Mouse (Mus musculus) heart, postnatal 0 days (tissue): ENCODE measurements at regions not wholly inside any gene's neighbourhood (a gene's known extent, or its start where the extent isn't known, plus 50 kb on each side); places are given as distances from the start of the nearest gene placed in this dataset.

Experiments used
- ATAC-seq: fragments of 200-750 bp; cut with Nextera tagmentation; 2 replicates; pipeline ENCODE4 v1.8.0; 2017; ENCODE audit warnings: low read depth, moderate number of reproducible peaks, moderate library complexity; ENCODE audit not compliant: insufficient read depth
- DNase-seq: peaks from one replicate; pipeline ENCODE4 v3.0.0-alpha.2; 2016; ENCODE audit warnings: low spot score
- H3K27ac ChIP-seq: fragments of 300-500 bp; sonication (generic); 2 replicates; pipeline ENCODE4 v1.5.1; 2014; ENCODE audit warnings: low read depth, mild to moderate bottlenecking
- H3K27me3 ChIP-seq: fragments of 300-500 bp; sonication (generic); 2 replicates; pipeline ENCODE4 v1.6.1; 2014; ENCODE audit warnings: low read length, mixed read lengths; ENCODE audit not compliant: control insufficient read depth, insufficient read depth
- H3K36me3 ChIP-seq: fragments of 300-500 bp; sonication (generic); replicated peaks from 2 replicates; pipeline ENCODE4 v1.6.1; 2014; ENCODE audit warnings: low read length, mixed read lengths; ENCODE audit not compliant: control insufficient read depth, insufficient read depth
- H3K4me1 ChIP-seq: fragments of 300-500 bp; sonication (generic); 2 replicates; pipeline ENCODE4 v1.6.1; 2014; ENCODE audit warnings: antibody characterized with exemption; ENCODE audit not compliant: control insufficient read depth, insufficient read depth
- H3K4me2 ChIP-seq: fragments of 300-500 bp; sonication (generic); 2 replicates; pipeline ENCODE4 v1.6.1; 2014; ENCODE audit warnings: low read depth, mild to moderate bottlenecking, low read length, moderate library complexity
- H3K4me3 ChIP-seq: fragments of 300-500 bp; sonication (generic); 2 replicates; pipeline ENCODE4 v1.5.1; 2014; ENCODE audit warnings: low read depth, low read length
- H3K9ac ChIP-seq: fragments of 300-500 bp; sonication (generic); replicated peaks from 2 replicates; pipeline ENCODE4 v1.6.1; 2014; ENCODE audit warnings: low read depth, low read length, mixed read lengths
- H3K9me3 ChIP-seq: fragments of 300-500 bp; sonication (generic); replicated peaks from 2 replicates; pipeline ENCODE4 v1.6.1; 2016; ENCODE audit warnings: low read length; ENCODE audit not compliant: control insufficient read depth
- CTCF ChIP-seq: IDR thresholded peaks from 2 replicates; pipeline ENCODE4 v1.5.1; 2016; ENCODE audit warnings: antibody characterized with exemption, control low read depth, low read depth
- EP300 ChIP-seq: IDR thresholded peaks from 2 replicates; pipeline ENCODE4 v1.6.1; 2016; ENCODE audit warnings: antibody characterized with exemption, low read depth
- WGBS: fragments of 180-500 bp; shearing (Covaris S2); extraction: QIAGEN DNeasy Blood & Tissue Kit; methylation state at CpG from one replicate; pipeline ENCODE4 v1.1.7; 2014; 5-methylcytosine and 5-hydroxymethylcytosine counted together

DNA sequence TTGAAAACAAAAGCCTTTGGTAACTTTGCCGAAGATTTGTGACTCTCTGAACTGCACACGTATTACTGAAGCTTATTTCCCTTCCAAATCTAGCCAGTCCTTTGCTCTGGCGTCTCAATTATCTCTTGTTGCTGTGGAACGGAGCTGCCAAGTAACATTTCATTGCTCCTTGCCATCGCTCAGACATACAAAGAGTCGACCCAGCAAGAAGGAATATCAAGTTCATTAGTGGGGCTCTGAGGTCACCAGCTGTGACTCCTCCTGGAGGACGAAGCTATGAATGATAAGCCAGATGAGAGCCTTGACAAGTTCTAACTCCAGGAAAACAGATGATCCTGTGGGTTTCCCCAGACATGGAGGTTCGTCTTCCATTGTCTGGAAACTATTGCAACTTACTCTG lies 638.8 kb upstream of the Adgra3 start:
- no peaks in the 10 kb centered on the region for H3K36me3 ChIP-seq
- no peak overlapping the region for H3K4me3 ChIP-seq
- H3K27ac ChIP-seq, result no peak overlapping the region
- no peaks in the 10 kb centered on the region for H3K4me1 ChIP-seq
- H3K9me3 ChIP-seq, result no peaks in the 10 kb centered on the region
- DNase-seq (no peak), ATAC-seq (no peak)
- TF ChIP-seq CTCF (no peak), EP300 (no peak)
- H3K27me3 ChIP-seq, result no peaks in the 10 kb centered on the region
- H3K4me2 ChIP-seq, result no peak overlapping the region
- 43% methylated on average over 8 of the region's 8 CpGs for WGBS
- no peak overlapping the region for H3K9ac ChIP-seq

DNA sequence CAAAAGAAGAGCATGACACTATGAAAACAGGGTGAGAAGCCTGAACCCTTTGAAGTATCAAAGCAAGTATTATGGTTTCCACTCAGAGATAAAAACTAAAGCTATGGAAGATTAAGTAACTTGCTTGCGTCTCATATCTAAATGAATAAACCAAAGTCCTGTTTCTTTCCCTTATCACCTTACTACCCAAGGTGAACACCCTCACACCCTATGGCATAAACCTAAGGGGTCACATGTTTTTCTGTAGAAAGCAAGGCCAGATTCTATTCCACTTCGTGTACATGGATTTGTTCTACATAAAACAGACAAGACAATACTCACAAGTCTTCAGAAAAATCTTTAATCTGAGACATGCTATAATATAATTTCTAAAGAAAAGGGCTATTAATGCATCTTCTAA lies 629.6 kb upstream of the Adgra3 start:
- no peaks in the 10 kb centered on the region for H3K4me1 ChIP-seq
- H3K27me3 ChIP-seq, result no peaks in the 10 kb centered on the region
- no peak for DNase-seq
- no peak overlapping the region for H3K9ac ChIP-seq
- no peak overlapping the region for H3K4me2 ChIP-seq
- no peaks in the 10 kb centered on the region for H3K9me3 ChIP-seq
- no peak overlapping the region for H3K4me3 ChIP-seq
- ATAC-seq, result no peak
- no peaks in the 10 kb centered on the region for H3K36me3 ChIP-seq
- H3K27ac ChIP-seq, result no peak overlapping the region
- TF ChIP-seq EP300 (no peak), CTCF (no peak)
- 52% methylated on average over 2 of the region's 2 CpGs for WGBS

DNA sequence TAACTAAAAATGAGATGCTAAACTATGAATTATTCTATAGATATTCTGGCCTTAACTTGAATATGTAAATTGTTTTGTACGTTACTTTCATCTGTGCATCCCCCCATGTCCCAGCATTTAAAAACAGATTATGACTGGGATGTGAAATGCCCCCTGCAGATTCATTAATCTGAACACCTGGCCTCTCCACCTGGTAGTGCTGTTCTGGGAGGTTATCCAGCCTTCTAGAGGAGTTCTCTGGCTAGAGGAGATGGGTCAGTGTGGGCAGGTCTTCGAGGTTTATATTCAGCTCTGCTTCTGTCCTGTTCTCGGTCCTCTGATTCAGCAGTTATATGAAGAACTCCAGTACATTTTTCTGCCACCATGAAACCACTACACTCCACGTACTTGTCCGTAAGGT lies 625.2 kb upstream of the Adgra3 start:
- DNase-seq, result no peak
- no peak overlapping the region for H3K27ac ChIP-seq
- WGBS, result 71% methylated on average over 5 of the region's 5 CpGs
- no peak overlapping the region for H3K9ac ChIP-seq
- no peak overlapping the region for H3K4me3 ChIP-seq
- TF ChIP-seq CTCF, result no peak
- no peak for TF ChIP-seq EP300
- H3K4me2 ChIP-seq, result no peak overlapping the region
- no peaks in the 10 kb centered on the region for H3K4me1 ChIP-seq
- H3K27me3 ChIP-seq, result no peaks in the 10 kb centered on the region
- H3K9me3 ChIP-seq, result no peaks in the 10 kb centered on the region
- ATAC-seq, result no peak
- no peaks in the 10 kb centered on the region for H3K36me3 ChIP-seq

DNA sequence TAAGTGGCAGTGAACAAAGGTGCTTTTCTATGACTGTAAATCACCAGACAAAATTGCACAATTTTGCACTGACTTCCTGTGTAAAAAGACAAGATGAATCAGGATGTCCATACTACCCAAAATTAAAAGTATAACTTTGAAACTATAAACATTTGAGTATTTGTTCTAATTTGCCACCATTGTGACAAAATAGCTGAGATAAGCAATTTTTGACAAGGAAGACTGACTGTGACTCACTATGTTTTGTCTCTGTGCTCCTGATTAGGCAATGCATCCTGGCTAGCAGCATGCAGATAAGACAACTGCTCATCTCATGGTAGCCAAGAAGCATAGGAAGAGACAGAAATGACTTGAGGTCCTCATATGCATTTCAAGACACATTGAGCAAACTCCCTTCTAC lies 577.7 kb upstream of the Adgra3 start:
- Histone ChIP-seq H3K4me3 (no peak overlapping the region), H3K27me3 (no peaks in the 10 kb centered on the region), H3K27ac (no peak overlapping the region), H3K9me3 (no peaks in the 10 kb centered on the region), H3K4me1 (no peaks in the 10 kb centered on the region), H3K36me3 (no peaks in the 10 kb centered on the region), H3K9ac (no peak overlapping the region), H3K4me2 (no peak overlapping the region)
- TF ChIP-seq EP300 (no peak), CTCF (no peak)
- DNase-seq (no peak), ATAC-seq (no peak)

DNA sequence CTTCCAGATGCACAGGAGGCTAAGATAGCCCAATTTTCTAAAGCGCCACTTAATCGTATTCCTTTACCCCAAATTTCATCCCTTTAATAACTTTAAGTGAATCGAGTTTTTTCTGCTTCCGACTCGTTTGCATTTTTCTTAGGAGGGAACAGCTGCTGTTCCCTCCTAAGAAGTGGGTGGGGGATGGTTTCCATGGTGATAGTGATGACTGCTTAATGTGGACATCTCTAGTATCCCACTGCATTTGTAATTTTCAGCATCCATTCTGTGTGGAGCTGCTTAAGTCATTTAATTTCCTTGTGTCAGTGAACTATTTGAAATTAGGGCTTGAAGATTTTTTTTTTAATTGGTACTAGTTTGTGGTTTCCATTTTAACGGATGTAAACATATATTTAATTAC lies 567.8 kb upstream of the Adgra3 start:
- ATAC-seq (no peak), DNase-seq (no peak)
- WGBS, result 75% methylated on average over 6 of the region's 6 CpGs
- H3K9me3 ChIP-seq, result no peaks in the 10 kb centered on the region
- no peak overlapping the region for H3K27ac ChIP-seq
- H3K4me2 ChIP-seq, result no peak overlapping the region
- no peaks in the 10 kb centered on the region for H3K36me3 ChIP-seq
- no peak for TF ChIP-seq EP300
- TF ChIP-seq CTCF, result no peak
- H3K4me3 ChIP-seq, result no peak overlapping the region
- no peaks in the 10 kb centered on the region for H3K4me1 ChIP-seq
- H3K27me3 ChIP-seq, result no peaks in the 10 kb centered on the region
- no peak overlapping the region for H3K9ac ChIP-seq

DNA sequence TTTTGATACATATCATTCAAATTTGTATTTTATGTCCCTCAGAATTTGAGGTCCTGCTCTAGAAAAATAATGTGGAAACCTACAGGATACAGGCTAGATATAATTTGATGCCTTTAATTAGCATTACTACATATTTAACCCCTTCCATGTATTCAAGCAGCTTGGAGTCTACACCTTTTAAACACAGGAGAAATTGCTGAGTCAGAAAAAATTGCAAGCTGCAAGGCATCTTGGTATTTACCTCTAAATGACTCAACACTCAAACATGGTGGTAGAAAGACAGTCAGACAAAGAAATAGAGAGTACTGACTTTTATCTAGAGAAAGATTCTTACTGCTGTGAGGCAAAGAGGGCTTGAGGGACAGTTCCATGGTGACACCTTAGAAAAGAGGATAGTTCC lies 565.4 kb upstream of the Adgra3 start:
- Histone ChIP-seq H3K4me3 (no peak overlapping the region), H3K27me3 (no peaks in the 10 kb centered on the region), H3K4me2 (no peak overlapping the region), H3K27ac (no peak overlapping the region), H3K36me3 (no peaks in the 10 kb centered on the region), H3K9me3 (no peaks in the 10 kb centered on the region), H3K9ac (no peak overlapping the region), H3K4me1 (no peaks in the 10 kb centered on the region)
- ATAC-seq, result no peak
- no peak for TF ChIP-seq EP300
- no peak for TF ChIP-seq CTCF
- no peak for DNase-seq
